Mouse (Mus musculus): Measurements from ENCODE around the gene Ankrd13d.

Ankrd13d gene

GRCm38 (mm10) chr19:4228891-4229290 lies 54.0 kb downstream of the Ankrd13d start:
- CTCF ChIA-PET = interaction anchor here (0.5 to 2.8 kb wide), 12 partner anchors 8 to 217 kb away, joined by 3 to 14 read pairs (median 4); partner anchors contain the start of genes AC109138.7, Clcf1 and Rad9a

DNA sequence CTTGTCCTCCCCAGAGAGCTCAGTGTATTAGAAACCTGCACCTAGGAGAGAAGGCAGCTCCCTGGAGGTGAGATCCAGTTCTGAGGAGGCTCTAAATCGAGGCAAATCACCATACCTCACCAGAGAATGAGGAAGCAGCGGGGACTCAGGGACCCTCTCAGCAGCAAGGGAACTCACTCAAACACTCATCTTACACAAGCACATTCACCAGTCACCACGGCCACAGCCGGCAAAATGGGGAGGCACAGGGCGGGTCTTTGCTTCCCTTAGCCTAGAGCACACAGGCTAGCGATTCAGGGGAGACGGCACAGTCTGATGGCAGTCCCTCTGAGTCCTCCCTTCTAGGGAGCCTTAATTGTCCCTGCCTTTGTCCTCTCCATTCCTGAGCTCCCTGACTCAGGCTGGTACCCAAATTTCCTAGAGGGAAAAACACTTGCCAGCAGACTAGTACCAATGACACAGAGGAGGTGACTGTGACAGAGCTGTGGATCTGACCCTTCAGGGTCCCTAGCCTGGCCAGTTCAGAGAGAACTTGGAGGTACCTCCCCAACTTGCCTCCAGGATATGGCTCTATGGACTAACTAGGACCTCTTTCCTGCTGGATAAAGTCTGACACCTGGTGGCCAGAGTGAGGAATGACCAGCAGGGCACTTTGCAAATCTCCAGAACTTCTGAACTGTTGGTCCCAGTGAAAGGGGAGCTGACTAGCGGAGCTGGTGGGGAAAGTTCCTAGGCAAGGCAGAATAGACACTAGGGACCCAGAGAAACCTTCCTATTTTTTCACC lies 54.9 kb downstream of the Ankrd13d start:
- CTCF ChIA-PET = interaction anchor here (0.5 to 2.8 kb wide), 10 partner anchors 9 to 216 kb away, joined by 3 to 14 read pairs (median 6); partner anchors contain the start of genes AC109138.7, Clcf1 and Rad9a

DNA sequence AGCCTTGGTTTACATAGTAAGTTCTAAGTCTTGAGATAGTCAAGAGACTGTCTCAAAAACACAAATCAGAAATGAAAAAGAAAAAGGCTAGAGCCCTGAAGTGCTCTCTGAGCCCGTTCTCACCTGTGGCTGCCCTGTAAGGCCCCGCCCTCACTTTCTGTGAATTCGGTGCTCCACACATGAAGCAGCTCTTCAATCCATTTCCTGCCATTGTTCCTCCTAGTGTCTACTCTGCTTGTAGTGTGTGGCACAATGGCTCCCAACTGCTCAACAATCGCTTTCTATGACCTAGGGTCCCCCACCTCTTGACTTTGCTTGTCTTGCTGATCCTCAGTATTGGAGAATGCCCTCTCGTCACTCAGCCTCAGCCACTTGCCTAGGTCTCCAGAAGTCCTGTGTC lies 55.5 kb downstream of the Ankrd13d start:
- CTCF ChIA-PET = interaction anchor here (1.2 to 2.3 kb wide), 4 partner anchors 10 to 23 kb away, joined by 4 to 14 read pairs (median 8); partner anchors contain the start of genes AC109138.7 and Clcf1

DNA sequence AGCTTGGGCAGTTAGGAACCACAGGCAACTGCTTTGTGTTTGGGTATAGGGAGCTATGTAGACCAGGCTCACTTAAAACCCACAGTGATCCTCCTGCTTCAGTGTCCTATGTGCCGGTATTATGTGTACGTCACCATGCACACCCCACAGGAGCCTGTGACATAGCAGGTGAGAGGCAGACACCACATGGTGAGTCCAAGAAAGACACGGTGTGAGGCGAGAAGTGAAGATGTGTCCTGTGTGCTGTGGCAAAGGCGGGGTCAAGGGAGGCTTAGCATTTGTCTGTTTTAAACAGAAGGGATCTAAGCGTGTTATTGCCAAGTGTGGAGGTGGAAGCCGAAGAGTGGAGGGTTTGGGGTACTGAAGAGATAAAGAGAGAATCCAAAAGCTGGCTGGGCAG lies 56.2 kb downstream of the Ankrd13d start:
- CTCF ChIA-PET = interaction anchor here (0.6 to 2.3 kb wide), 4 partner anchors 9 to 503 kb away, joined by 3 to 14 read pairs (median 8); no protein-coding TSS in a partner anchor

DNA sequence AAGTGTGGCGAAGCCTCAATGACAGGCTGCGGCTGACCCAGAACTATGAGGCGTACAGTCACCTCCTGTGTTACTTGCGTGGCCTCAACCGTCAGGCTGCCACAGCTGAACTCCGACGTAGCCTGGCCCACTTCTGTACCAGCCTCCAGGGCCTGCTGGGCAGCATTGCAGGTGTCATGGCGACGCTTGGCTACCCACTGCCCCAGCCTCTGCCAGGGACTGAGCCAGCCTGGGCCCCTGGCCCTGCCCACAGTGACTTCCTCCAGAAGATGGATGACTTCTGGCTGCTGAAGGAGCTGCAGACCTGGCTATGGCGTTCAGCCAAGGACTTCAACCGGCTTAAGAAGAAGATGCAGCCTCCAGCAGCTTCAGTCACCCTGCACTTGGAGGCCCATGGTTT lies 60.8 kb downstream of the Ankrd13d start:
- CTCF ChIA-PET = no interaction called here

DNA sequence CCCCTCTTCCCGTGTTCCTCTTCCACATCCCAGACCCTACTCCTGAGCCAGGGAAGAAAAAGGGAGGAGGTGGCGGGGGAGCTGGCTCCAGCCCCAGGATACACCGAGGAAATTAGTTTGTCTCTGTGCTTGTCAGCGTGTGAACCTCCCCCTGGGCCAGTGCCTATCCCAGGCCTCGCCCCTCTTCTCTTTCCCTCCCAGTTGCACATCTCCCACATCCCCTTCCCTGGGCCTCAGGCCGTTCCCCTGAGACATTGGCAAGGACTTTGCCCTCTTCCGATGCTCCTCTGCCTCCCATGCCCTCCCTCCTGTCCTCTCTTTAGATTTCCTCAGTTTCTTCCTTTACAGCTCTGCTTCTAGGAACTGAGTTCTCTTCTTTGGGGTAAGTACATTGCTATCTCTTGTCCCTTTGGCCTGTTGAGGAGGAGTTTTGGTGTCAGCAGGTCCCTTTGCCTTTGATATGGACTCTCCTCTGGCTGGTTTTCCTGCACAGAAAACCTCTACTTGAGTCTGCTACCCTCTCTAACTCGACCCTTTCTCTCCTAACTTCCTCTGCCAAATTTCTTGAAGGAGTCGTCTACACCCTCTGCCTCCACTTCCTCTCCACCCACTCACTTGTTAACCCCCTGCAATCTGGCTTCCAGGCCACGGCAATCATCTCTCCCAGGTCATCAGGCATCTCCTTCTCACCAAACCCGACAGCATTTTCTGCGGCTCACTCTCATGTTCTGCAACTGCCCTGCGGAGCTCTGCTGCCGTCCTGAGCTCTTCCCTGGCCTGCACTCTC lies 61.8 kb downstream of the Ankrd13d start:
- CTCF ChIA-PET = no interaction called here

- CTCF ChIA-PET = interaction anchor here (0.6 kb wide), 1 partner anchor 141 kb away, joined by 5 read pairs; no protein-coding TSS in a partner anchor
Observed at GRCm38 (mm10) chr19:4220416-4220815, 62.5 kb downstream of the Ankrd13d start.

Data from spleen, embryonic (tissue).